Mouse (Mus musculus): ENCODE results near the gene Man2b1.

- no peak for TF ChIP-seq CTCF (conservative IDR thresholded peaks at IDR 0.05; ENCODE audit: insufficient read depth, insufficient read length, low read depth, low read length)
- TF ChIP-seq POLR2A (IDR thresholded peaks at IDR 0.05; ENCODE audit: low read depth, low read length) = no peak
These were observed 47.8 kb upstream of the Man2b1 start for GRCm38 (mm10) chr8:85035165-85035727.
